Mouse (Mus musculus): ENCODE data around the gene Peak1.

DNA sequence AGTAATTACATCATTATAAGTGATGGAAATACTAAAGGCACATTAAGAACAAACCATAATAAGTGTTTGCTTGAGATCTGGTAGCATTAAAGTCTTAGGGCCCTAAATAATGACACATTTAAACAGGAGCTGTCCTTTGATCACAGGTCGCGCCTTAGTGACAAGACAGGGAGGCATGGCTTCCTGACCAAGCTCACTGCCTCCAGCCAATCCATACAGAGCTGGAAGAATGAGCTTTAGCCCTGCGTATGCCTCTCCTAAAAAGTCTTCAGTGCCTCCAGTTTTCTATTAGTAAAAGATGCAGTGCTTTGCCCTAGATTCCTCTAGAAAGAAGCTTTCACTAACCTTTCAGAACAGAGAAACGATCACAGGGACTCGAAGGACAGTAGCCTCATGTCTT, 182.6 kb downstream of the Peak1 start:
- TF ChIP-seq CTCF (IDR thresholded peaks at IDR 0.05; ENCODE audit: extremely low read depth, insufficient read depth, low read length), result no peak
- TF ChIP-seq POLR2A (IDR thresholded peaks at IDR 0.05; ENCODE audit: extremely low read depth, insufficient read depth, low read length), result no peak
